Mouse (Mus musculus) MEL (cell line): Measurements from ENCODE around the gene Bclaf1. TPM values are rescaled to one million over a fixed set of nuclear protein-coding genes. Genes with fewer than 3 reads are reported as not detected.

Source experiments
- DNase-seq: peaks from one replicate; pipeline ENCODE4 v3.0.0; 2011; ENCODE audit warnings: low read depth, low spot score
- H3K27ac ChIP-seq: 2 replicates; pipeline ENCODE4 v1.5.1; 2012; ENCODE audit warnings: low read depth, mild to moderate bottlenecking, control low read depth, low read length, moderate library complexity; ENCODE audit not compliant: control insufficient read depth
- H3K27me3 ChIP-seq, 2 experiments: fragments of 150-350 bp in 1 of 2; sonication (generic) in 1 of 2; 2 replicates each; pipeline ENCODE4 v1.6.1; 2012; ENCODE audit warnings: low read length in 2 of 2, mild to moderate bottlenecking in 2 of 2, improper control_type of control experiment in 1 of 2, moderate library complexity in 1 of 2; ENCODE audit not compliant: insufficient read depth in 2 of 2, control insufficient read depth in 1 of 2
- H3K36me3 ChIP-seq, 2 experiments: 2 replicates each; pipeline ENCODE4 v1.6.1; 2012 to 2014; ENCODE audit warnings: low read length in 2 of 2, improper control_type of control experiment in 1 of 2, inconsistent platforms in 1 of 2, mild to moderate bottlenecking in 1 of 2; ENCODE audit not compliant: insufficient read depth in 2 of 2, control insufficient read depth in 1 of 2
- H3K4me1 ChIP-seq, 2 experiments: fragments of 150-350 bp in 1 of 2; sonication (generic) in 1 of 2; 2 replicates each; pipeline ENCODE4 v1.6.1; 2012; ENCODE audit warnings: low read length in 2 of 2, improper control_type of control experiment in 1 of 2, mild to moderate bottlenecking in 1 of 2; ENCODE audit not compliant: insufficient read depth in 2 of 2, control insufficient read depth in 1 of 2
- H3K4me3 ChIP-seq, 2 experiments: fragments of 150-350 bp in 1 of 2; sonication (generic) in 1 of 2; 2 replicates each; pipeline ENCODE4 v1.5.1; 2012; ENCODE audit warnings: low read depth in 2 of 2, low read length in 2 of 2, mild to moderate bottlenecking in 2 of 2, moderate library complexity in 2 of 2, control low read depth in 1 of 2, improper control_type of control experiment in 1 of 2; ENCODE audit not compliant: control insufficient read depth in 1 of 2, insufficient read depth in 1 of 2
- H3K79me2 ChIP-seq: 2 replicates; pipeline ENCODE4 v1.6.1; 2012; ENCODE audit warnings: mild to moderate bottlenecking, low read length, moderate library complexity; ENCODE audit not compliant: control insufficient read depth, poor library complexity, insufficient read depth
- H3K9ac ChIP-seq: 2 replicates; pipeline ENCODE4 v1.6.1; 2012; ENCODE audit warnings: low read depth, mild to moderate bottlenecking, control low read depth, low read length, moderate library complexity; ENCODE audit not compliant: control insufficient read depth, poor library complexity, severe bottlenecking
- H3K9me3 ChIP-seq: fragments of 150-350 bp; sonication (generic); replicated peaks from 2 replicates; pipeline ENCODE4 v1.6.1; 2012; ENCODE audit warnings: mild to moderate bottlenecking, low read length, improper control_type of control experiment, moderate library complexity; ENCODE audit not compliant: insufficient read depth
- CHD1 ChIP-seq: IDR thresholded peaks from 2 replicates; pipeline ENCODE4 v1.6.1; 2012; ENCODE audit warnings: low read depth, mild to moderate bottlenecking, inconsistent platforms, low read length, improper control_type of control experiment
- CHD2 ChIP-seq: IDR thresholded peaks from 2 replicates; pipeline ENCODE4 v1.6.1; 2011; ENCODE audit warnings: low read length, improper control_type of control experiment
- ELF1 ChIP-seq: IDR thresholded peaks from 2 replicates; pipeline ENCODE4 v1.6.1; 2014; ENCODE audit warnings: low read depth, mild to moderate bottlenecking, inconsistent platforms, low read length, improper control_type of control experiment, moderate library complexity
- EP300 ChIP-seq, 2 experiments: IDR thresholded peaks; 2 replicates each; pipeline ENCODE4 v1.6.1; 2011; ENCODE audit warnings: improper control_type of control experiment in 2 of 2, low read length in 2 of 2, low read depth in 1 of 2, mild to moderate bottlenecking in 1 of 2
- GATA1 ChIP-seq: IDR thresholded peaks from 2 replicates; pipeline ENCODE4 v1.6.1; 2011; ENCODE audit warnings: low read depth, low read length, improper control_type of control experiment
- HCFC1 ChIP-seq: IDR thresholded peaks from 2 replicates; pipeline ENCODE4 v1.6.1; 2012; ENCODE audit warnings: low read depth, mild to moderate bottlenecking, inconsistent platforms, low read length, improper control_type of control experiment, moderate library complexity
- MAFK ChIP-seq: IDR thresholded peaks from 2 replicates; pipeline ENCODE4 v1.6.1; 2011; ENCODE audit warnings: low read depth, mild to moderate bottlenecking, low read length, improper control_type of control experiment, borderline replicate concordance
- MAZ ChIP-seq: IDR thresholded peaks from 2 replicates; pipeline ENCODE4 v1.6.1; 2012; ENCODE audit warnings: low read depth, mild to moderate bottlenecking, inconsistent platforms, low read length, improper control_type of control experiment
- MEF2A ChIP-seq: IDR thresholded peaks from 2 replicates; pipeline ENCODE4 v1.6.1; 2014; ENCODE audit warnings: low read depth, mild to moderate bottlenecking, inconsistent platforms, low read length, improper control_type of control experiment; ENCODE audit not compliant: poor library complexity, insufficient replicate concordance, severe bottlenecking; ENCODE audit errors: extremely low read depth
- MYB ChIP-seq: IDR thresholded peaks from 2 replicates; pipeline ENCODE4 v1.6.1; 2011; ENCODE audit warnings: mild to moderate bottlenecking, low read depth, low read length, improper control_type of control experiment
- MYC ChIP-seq: IDR thresholded peaks from 2 replicates; pipeline ENCODE4 v1.6.1; 2011; ENCODE audit warnings: low read depth, mild to moderate bottlenecking, low read length, improper control_type of control experiment, moderate library complexity
- NRF1 ChIP-seq: IDR thresholded peaks from 2 replicates; pipeline ENCODE4 v1.6.1; 2014; ENCODE audit warnings: low read depth, mild to moderate bottlenecking, inconsistent platforms, low read length, improper control_type of control experiment, moderate library complexity; ENCODE audit not compliant: poor library complexity, insufficient read depth, severe bottlenecking
- POLR2A ChIP-seq, 2 experiments: IDR thresholded peaks; 2 replicates each; pipeline ENCODE4 v1.6.1; 2011 to 2012; ENCODE audit warnings: low read length in 2 of 2, mild to moderate bottlenecking in 2 of 2, control low read depth in 1 of 2, improper control_type of control experiment in 1 of 2, low read depth in 1 of 2, moderate library complexity in 1 of 2; ENCODE audit not compliant: control insufficient read depth in 1 of 2, insufficient read depth in 1 of 2, poor library complexity in 1 of 2
- POLR2AphosphoS5 ChIP-seq: IDR thresholded peaks from 2 replicates; pipeline ENCODE4 v1.6.1; 2012; ENCODE audit warnings: low read depth, borderline replicate concordance, mild to moderate bottlenecking, inconsistent platforms, low read length, moderate library complexity, mixed read lengths
- RAD21 ChIP-seq: IDR thresholded peaks from 2 replicates; pipeline ENCODE4 v1.6.1; 2011; ENCODE audit warnings: mild to moderate bottlenecking, low read depth, low read length, improper control_type of control experiment
- SIN3A ChIP-seq: IDR thresholded peaks from 2 replicates; pipeline ENCODE4 v1.6.1; 2012; ENCODE audit warnings: low read length, improper control_type of control experiment, inconsistent platforms
- TBP ChIP-seq: IDR thresholded peaks from 2 replicates; pipeline ENCODE4 v1.8.0; 2011; ENCODE audit warnings: low read depth, low read length, improper control_type of control experiment
- UBTF ChIP-seq: IDR thresholded peaks from 2 replicates; pipeline ENCODE4 v1.6.1; 2012; ENCODE audit warnings: low read depth, mild to moderate bottlenecking, inconsistent platforms, low read length, improper control_type of control experiment, moderate library complexity, borderline replicate concordance; ENCODE audit not compliant: insufficient read depth
- USF1 ChIP-seq: IDR thresholded peaks from 2 replicates; pipeline ENCODE4 v1.6.1; 2014; ENCODE audit warnings: low read depth, mild to moderate bottlenecking, inconsistent platforms, low read length, improper control_type of control experiment, moderate library complexity
- ZKSCAN1 ChIP-seq: IDR thresholded peaks from 2 replicates; pipeline ENCODE4 v1.6.1; 2012; ENCODE audit warnings: low read depth, mild to moderate bottlenecking, inconsistent platforms, low read length, improper control_type of control experiment, moderate library complexity
- ZMIZ1 ChIP-seq: IDR thresholded peaks from 2 replicates; pipeline ENCODE4 v1.6.1; 2012; ENCODE audit warnings: low read depth, mild to moderate bottlenecking, inconsistent platforms, low read length, improper control_type of control experiment, moderate library complexity
- ZNF384 ChIP-seq: IDR thresholded peaks from 2 replicates; pipeline ENCODE4 v1.6.1; 2012; ENCODE audit warnings: low read depth, mild to moderate bottlenecking, inconsistent platforms, low read length, improper control_type of control experiment
- polyA plus RNA-seq, 2 experiments: library from polyadenylated mRNA; stranded (reverse) in 1 of 2; unstranded in 1 of 2; fragments of >175 nt in 1 of 2; fragments of >200 nt in 1 of 2; gene quantifications; 2 replicates each; pipeline versions ENCODE4 v1.2.1 to v1.2.4; 2012; ENCODE audit warnings: low replicate concordance in 2 of 2, low read depth in 1 of 2; ENCODE audit not compliant: insufficient read length in 2 of 2, insufficient read depth in 1 of 2, missing spikeins in 1 of 2
- total RNA-seq: library from RNA; depleted of rRNA; stranded (reverse); fragments of 300-350 nt; gene quantifications from 2 replicates; pipeline ENCODE4 v1.2.3, GENCODE M21; 2012

Gene Bclaf1
- total and polyA plus RNA-seq, 3 experiments = 94.0 to 412 (median 171) TPM

DNA sequence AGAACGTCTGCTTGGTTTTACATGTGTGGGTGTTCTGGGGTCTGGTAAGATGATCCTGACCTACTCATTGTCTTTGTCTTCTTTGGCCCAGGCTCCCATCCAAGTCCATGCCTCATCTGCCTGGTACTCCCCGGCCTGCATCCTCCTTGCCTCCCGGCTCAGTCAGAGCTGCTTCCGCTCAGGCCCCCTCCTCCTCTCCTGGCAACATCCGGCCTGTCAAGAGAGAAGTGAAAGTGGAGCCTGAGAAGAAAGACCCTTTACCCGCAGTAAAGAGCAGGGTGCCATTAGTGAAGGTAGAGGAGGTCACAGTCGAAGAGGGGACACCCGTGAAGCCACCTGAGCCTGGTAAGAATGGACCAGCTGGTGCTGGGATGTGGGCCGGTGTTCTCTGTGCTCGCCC lies 45.2 kb upstream of the Bclaf1 start:
- no peaks in the 10 kb centered on the region for H3K27me3 ChIP-seq
- no peak for DNase-seq
- no peaks in the 10 kb centered on the region for H3K4me1 ChIP-seq
- H3K9me3 ChIP-seq = no peaks in the 10 kb centered on the region
- no peak overlapping the region for H3K9ac ChIP-seq
- H3K4me3 ChIP-seq = no peak overlapping the region
- H3K27ac ChIP-seq = no peak overlapping the region
- H3K79me2 ChIP-seq = no peaks in the 10 kb centered on the region
- H3K36me3 ChIP-seq = no peaks in the 10 kb centered on the region
- no peak for TF ChIP-seq ZKSCAN1
- no peak for TF ChIP-seq POLR2AphosphoS5
- TF ChIP-seq SIN3A = no peak
- TF ChIP-seq POLR2A (IDR thresholded peaks at IDR 0.05; ENCODE audit: control insufficient read depth in 1 of 2, insufficient read depth in 1 of 2, low read depth in 1 of 2, low read length in 2 of 2, poor library complexity in 1 of 2) = no peak
- TF ChIP-seq ZNF384 = no peak
- no peak for TF ChIP-seq ZMIZ1
- no peak for TF ChIP-seq HCFC1
- TF ChIP-seq ELF1 = no peak
- no peak for TF ChIP-seq GATA1
- TF ChIP-seq MAFK = no peak
- no peak for TF ChIP-seq CHD1
- TF ChIP-seq MAZ = no peak
- TF ChIP-seq NRF1 = no peak
- no peak for TF ChIP-seq MYC
- no peak for TF ChIP-seq EP300 (IDR thresholded peaks at IDR 0.05; ENCODE audit: low read depth in 1 of 2, low read length in 2 of 2)
- no peak for TF ChIP-seq MYB
- TF ChIP-seq TBP = no peak

DNA sequence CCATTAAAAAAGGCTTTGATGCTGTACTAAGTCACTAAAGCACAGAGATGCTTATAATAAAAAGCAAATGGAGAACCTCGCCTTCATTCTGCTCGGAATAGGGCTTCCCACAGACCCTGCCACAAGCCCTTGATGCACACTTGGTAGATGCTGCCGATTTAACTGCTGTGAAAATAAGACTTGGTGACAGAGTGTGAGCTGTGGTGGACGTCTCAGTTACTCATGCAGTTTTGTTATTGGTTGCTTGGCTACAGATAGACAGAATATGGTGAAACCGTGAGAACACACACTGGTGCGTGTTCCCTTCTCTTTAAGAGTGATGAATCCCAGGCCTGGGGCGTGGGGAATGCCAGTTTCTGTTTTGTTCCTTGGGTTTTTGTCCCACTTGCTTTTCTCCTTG lies 43.3 kb upstream of the Bclaf1 start:
- no peaks in the 10 kb centered on the region for H3K27me3 ChIP-seq
- H3K4me3 ChIP-seq = no peak overlapping the region
- no peak overlapping the region for H3K9ac ChIP-seq
- H3K9me3 ChIP-seq = no peaks in the 10 kb centered on the region
- H3K4me1 ChIP-seq = no peaks in the 10 kb centered on the region
- DNase-seq = no peak
- no peak overlapping the region for H3K27ac ChIP-seq
- no peaks in the 10 kb centered on the region for H3K79me2 ChIP-seq
- TF ChIP-seq ZMIZ1 (no peak), UBTF (no peak), CHD2 (no peak), ELF1 (no peak), MEF2A (no peak), NRF1 (no peak), USF1 (no peak), RAD21 (no peak), HCFC1 (no peak), POLR2A (IDR thresholded peaks at IDR 0.05; ENCODE audit: control insufficient read depth in 1 of 2, insufficient read depth in 1 of 2, low read depth in 1 of 2, low read length in 2 of 2, poor library complexity in 1 of 2) (no peak)
- H3K36me3 ChIP-seq = no peaks in the 10 kb centered on the region
